Mouse (Mus musculus) G1E (cell line): ENCODE measurements around the gene Chst12.

ENCODE experiments used
- CTCF ChIP-seq: IDR thresholded peaks from 2 replicates; pipeline ENCODE4 v1.5.1; 2012; ENCODE audit warnings: low read depth, low read length, inconsistent platforms, mixed read lengths
- POLR2AphosphoS5 ChIP-seq: IDR thresholded peaks from 2 replicates; pipeline ENCODE4 v1.6.1; 2012; ENCODE audit warnings: low read depth, low read length, inconsistent platforms; ENCODE audit not compliant: insufficient replicate concordance

GRCm38 (mm10) chr5:140500736-140501135 is 4.6 kb upstream of the Chst12 start:
- no peak for TF ChIP-seq CTCF
- TF ChIP-seq POLR2AphosphoS5: no peak
